In the genomic region with DNA sequence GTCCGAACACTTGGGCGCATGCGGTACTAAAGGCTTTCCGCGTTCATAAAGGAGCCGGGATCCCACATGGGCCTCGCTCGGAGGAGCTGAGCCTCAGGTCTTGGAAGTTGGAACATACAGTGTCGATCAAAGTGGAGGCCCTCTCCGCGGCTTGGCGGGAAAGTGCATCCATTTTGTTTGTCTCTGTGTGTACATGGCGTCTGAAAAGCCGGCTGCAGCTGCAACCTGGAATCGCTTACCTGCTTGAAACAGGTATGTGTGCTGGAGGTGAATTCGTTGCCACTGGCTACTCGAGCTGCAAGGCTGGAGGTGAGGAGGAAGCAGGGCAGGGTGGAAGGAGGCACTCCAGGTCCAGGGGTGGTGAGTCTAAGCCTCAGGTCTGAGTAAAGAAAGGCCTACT, we compare ENCODE assay signal across 1 mouse cellular context.
TF ChIP-seq lines count a peak whose summit lies in the region.

No protein-coding gene starts in this region.

TF ChIP-seq in ES-E14, 5 proteins besides CTCF, POLR2A, EP300 and RAD21 (continued from another document):
- no peak for TF ChIP-seq HCFC1 (IDR thresholded peaks at IDR 0.05; ENCODE audit: borderline replicate concordance, insufficient read depth, low read length)
- no peak for TF ChIP-seq MAFK (IDR thresholded peaks at IDR 0.05; ENCODE audit: insufficient read depth, low read depth, low read length)
- TF ChIP-seq ZNF384 (IDR thresholded peaks at IDR 0.05; ENCODE audit: low read depth, low read length) = no peak
